Mouse (Mus musculus) neural tube, embryonic 15.5 days (tissue): ENCODE measurements around the gene Psmb7. TPM values are rescaled to one million over a fixed set of nuclear protein-coding genes. Genes with fewer than 3 reads are reported as not detected.

Source experiments
- ATAC-seq: fragments of 200-750 bp; cut with Nextera tagmentation; 2 replicates; pipeline ENCODE4 v1.8.0; 2017; ENCODE audit warnings: mild to moderate bottlenecking, moderate TSS enrichment, moderate library complexity; ENCODE audit not compliant: low FRiP score
- H3K27ac ChIP-seq: fragments of 300-500 bp; sonication (generic); replicated peaks from 2 replicates; pipeline ENCODE4 v1.5.1; 2015; ENCODE audit warnings: mild to moderate bottlenecking, inconsistent platforms
- H3K27me3 ChIP-seq: fragments of 300-500 bp; sonication (generic); replicated peaks from 2 replicates; pipeline ENCODE4 v1.6.1; 2015; ENCODE audit warnings: inconsistent platforms
- H3K36me3 ChIP-seq: fragments of 300-500 bp; sonication (generic); 2 replicates; pipeline ENCODE4 v1.6.1; 2015; ENCODE audit warnings: inconsistent platforms
- H3K4me1 ChIP-seq: fragments of 300-500 bp; sonication (generic); 2 replicates; pipeline ENCODE4 v1.6.1; 2015; ENCODE audit warnings: inconsistent platforms
- H3K4me2 ChIP-seq: fragments of 300-500 bp; sonication (generic); 2 replicates; pipeline ENCODE4 v1.6.1; 2015; ENCODE audit warnings: inconsistent platforms, mild to moderate bottlenecking, moderate library complexity
- H3K4me3 ChIP-seq: fragments of 300-500 bp; sonication (generic); replicated peaks from 2 replicates; pipeline ENCODE4 v1.5.1; 2015; ENCODE audit warnings: mild to moderate bottlenecking, inconsistent platforms
- H3K9ac ChIP-seq: fragments of 300-500 bp; sonication (generic); replicated peaks from 2 replicates; pipeline ENCODE4 v1.6.1; 2015; ENCODE audit warnings: mild to moderate bottlenecking, inconsistent platforms
- H3K9me3 ChIP-seq: fragments of 300-500 bp; sonication (generic); replicated peaks from 2 replicates; pipeline ENCODE4 v1.6.1; 2016; ENCODE audit warnings: inconsistent platforms
- WGBS: fragments of 180-500 bp; shearing (Covaris S2); methylation state at CpG from one replicate; pipeline ENCODE4 v1.1.7; 2015; ENCODE audit warnings: mixed read lengths; 5-methylcytosine and 5-hydroxymethylcytosine counted together
- polyA plus RNA-seq: library from polyadenylated mRNA; unstranded; fragments of >200 nt; fragmentation: Nextera tagmentation; extraction: Ambion mirVana; gene quantifications from 2 replicates; pipeline ENCODE4 v1.2.1, GENCODE M21; 2015

Gene Psmb7
- 283 and 284 TPM in 2 replicates for polyA plus RNA-seq

DNA sequence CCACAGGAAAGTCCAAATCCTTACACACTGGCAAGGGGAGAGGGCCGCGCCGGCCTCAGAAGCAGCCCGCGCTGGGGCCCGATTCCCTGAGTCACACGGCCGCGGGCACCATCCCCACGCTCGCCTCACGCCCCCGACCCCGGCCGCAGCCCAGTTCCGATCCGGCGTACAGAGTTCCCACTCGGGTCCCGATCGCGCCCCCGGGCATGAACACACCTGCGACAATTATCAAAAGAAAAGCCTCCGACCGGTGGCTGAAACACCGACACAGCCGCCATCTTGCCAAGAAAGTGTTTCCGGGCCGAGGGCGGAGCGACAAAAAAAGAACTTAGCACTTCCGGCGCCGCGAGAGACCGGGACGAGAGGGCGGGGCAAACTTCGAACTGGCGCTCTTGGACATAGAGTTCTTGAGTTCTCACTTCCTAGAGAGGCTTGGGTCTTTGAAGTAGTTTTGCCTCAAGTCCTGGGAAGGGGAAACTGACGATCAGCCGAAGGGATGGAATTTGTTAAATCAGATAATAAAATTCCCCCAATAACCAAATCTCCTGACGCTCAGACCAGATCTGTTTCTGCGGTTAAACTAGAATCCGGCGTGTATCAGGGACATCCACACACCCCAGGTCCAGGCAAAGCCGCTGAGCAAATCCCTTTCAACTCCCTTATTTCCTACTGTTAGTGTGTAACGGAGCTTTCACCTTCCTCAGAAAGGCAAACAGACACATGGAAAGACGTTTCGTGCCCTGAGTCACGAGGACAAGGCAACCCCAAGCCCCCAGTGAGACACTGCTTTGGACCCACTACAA, at the start of gene Psmb7:
Psmb7 (minus strand) TSS at position 463 of the 803 bp plus-strand sequence.
- H3K36me3 ChIP-seq = peaks cover 29% of the 10 kb centered on the region
- WGBS = 2% methylated on average over 52 of the region's 52 CpGs
- H3K4me1 ChIP-seq = peaks cover 26% of the 10 kb centered on the region

DNA sequence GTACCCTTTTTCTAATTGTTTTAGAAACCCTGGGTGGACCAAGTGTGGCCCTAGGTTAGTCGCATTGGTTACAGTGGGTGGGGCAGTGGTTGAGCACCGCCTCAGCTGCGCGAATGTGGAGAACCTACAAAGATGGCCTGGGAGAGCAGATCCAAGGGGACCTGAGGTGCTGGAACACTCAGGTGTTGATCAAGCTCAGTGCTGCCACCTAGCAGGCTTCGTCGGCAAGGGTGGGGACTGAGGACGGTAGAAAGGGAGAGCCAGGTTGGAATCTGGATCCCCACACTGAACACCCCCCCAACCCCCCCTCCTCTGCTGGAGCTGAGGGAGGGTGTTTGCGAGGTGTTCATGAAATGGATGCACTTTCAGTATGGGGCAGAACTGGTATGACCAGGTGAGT, 47.7 kb upstream of the Psmb7 start:
- Histone ChIP-seq H3K4me3 (no peak overlapping the region), H3K36me3 (no peaks in the 10 kb centered on the region), H3K27me3 (0 out of 2 replicates have a peak, but pooled peaks cover 5% of the 10 kb centered on the region), H3K4me1 (peaks cover 14% of the 10 kb centered on the region), H3K9me3 (no peaks in the 10 kb centered on the region), H3K4me2 (no peak overlapping the region), H3K27ac (no peak overlapping the region), H3K9ac (no peak overlapping the region)
- 23% methylated on average over 8 of the region's 8 CpGs for WGBS
- no peak for ATAC-seq

More for the DNA sequence above, at the start of gene Psmb7:
- H3K27ac ChIP-seq = peak within 1 kb of the TSS; percentile 82
- H3K27me3 ChIP-seq = no peaks in the 10 kb centered on the region
- H3K4me2 ChIP-seq = peak within 1 kb of the TSS; percentile 93
- peak; percentile 90 for ATAC-seq
- H3K4me3 ChIP-seq = peak within 1 kb of the TSS; percentile 91
- no peaks in the 10 kb centered on the region for H3K9me3 ChIP-seq
- peak within 1 kb of the TSS; percentile 82 for H3K9ac ChIP-seq

DNA sequence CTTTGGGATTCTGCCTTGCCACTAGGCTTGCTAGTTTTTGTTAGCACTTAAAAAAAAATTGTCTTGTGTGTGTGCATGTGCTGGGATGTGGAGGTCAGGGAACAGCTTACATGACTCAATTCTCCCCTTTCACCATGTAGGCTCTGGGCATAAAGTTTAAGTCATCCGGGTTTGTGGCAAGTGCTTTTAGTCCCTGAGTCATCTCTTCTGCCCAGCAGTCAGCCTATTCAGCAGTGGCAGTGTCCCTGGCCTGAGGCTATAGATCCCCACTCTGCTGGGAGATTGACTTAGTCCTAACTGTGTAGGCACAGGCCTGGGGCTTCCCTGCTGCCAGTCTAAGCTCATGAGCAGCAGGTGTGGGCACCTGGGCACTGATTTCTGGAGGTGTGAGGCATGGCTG, 46.0 kb upstream of the Psmb7 start:
- Histone ChIP-seq H3K9me3 (no peaks in the 10 kb centered on the region), H3K4me1 (peaks cover 14% of the 10 kb centered on the region), H3K27ac (no peak overlapping the region), H3K9ac (no peak overlapping the region), H3K27me3 (0 out of 2 replicates have a peak, but pooled peaks cover 3% of the 10 kb centered on the region), H3K4me3 (no peak overlapping the region), H3K36me3 (no peaks in the 10 kb centered on the region), H3K4me2 (no peak overlapping the region)
- 60% methylated on average over 1 of the region's 1 CpGs for WGBS
- no peak for ATAC-seq

DNA sequence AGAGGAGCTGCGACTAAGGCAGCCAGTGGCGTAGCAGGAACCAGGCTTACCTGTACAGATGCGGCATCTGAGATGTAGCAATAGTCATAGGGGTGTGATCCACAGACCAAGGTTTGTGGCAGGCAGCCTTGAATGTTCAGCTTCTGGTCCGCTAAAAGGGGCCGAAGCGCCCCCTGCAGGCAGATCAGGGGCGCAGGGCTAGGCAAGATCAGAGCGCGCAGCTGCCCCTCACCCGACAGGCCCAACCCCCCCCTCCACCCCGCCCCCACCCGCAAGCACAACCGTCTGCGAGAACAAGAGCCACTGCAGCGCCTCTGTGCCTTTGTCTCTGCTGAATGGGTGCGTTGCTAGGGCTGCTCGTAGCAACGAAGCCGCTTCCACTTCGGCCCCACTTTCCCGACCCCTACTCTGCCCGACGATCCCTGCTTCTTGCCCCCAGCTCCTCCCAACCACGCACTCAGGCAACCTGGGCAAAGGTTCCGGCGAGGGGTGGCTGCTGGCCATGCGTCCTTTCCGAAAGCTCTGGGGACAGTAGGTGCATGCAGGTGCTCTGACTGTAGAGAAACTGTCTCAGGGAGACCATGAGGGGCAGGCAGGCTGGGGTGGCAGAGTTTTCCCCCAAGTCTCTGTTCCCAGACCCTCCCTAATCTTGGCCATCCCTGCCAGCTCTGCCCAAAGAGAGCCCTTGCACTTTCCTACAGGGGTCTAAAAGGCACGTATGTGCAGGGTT, 45.1 kb upstream of the Psmb7 start:
- Histone ChIP-seq H3K4me2 (peak overlapping the region; percentile 61), H3K27me3 (0 out of 2 replicates have a peak, but pooled peaks cover 3% of the 10 kb centered on the region), H3K9me3 (no peaks in the 10 kb centered on the region), H3K4me3 (peak overlapping the region; percentile 31), H3K36me3 (no peaks in the 10 kb centered on the region), H3K4me1 (peaks cover 14% of the 10 kb centered on the region), H3K9ac (peak overlapping the region; percentile 32), H3K27ac (no peak overlapping the region)
- peak; percentile 80 for ATAC-seq
- 2% methylated on average over 29 of the region's 29 CpGs for WGBS

DNA sequence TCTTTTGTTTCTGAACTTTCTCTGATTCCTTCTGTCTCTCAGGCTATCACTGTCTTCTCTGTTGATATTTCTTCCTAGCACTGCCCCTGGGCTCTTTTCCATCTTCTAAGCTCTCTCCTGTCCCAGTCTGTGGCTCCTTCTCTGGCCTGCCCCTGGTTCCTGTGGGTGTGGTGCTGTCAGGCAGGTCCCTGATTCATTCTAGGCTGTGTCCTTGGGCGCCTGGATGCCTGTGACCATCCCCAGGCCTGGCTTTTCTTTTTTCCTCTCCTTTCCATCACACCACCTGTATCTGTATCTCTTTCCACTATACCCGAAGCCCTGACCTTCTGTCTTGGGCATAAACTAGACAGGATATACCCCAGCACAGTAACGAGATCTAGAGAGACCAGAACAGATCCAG, 41.9 kb upstream of the Psmb7 start:
- WGBS = 87% methylated on average over 3 of the region's 3 CpGs
- Histone ChIP-seq H3K27me3 (no peaks in the 10 kb centered on the region), H3K4me3 (no peak overlapping the region), H3K9me3 (no peaks in the 10 kb centered on the region), H3K4me1 (peaks cover 14% of the 10 kb centered on the region), H3K9ac (no peak overlapping the region), H3K4me2 (no peak overlapping the region), H3K36me3 (no peaks in the 10 kb centered on the region), H3K27ac (no peak overlapping the region)
- ATAC-seq = no peak

DNA sequence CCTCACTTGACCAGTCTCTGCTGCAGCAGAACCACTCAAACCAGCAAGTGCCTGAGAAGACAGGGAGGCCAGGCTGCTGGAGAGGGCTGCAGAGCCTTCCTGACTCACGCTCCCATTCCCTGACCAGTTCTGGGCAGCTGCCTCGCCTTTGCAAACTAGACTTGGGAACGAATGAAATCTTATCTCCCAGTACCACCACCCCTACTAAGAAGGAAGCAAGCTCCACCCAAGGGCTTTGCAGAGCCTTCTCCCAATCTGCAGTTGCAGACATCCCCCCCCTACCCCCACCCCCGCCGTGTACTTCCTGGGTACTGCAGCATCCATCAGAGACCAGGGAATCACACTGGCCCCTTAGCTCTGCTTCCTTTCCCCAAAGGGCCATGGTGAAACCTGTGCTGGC, 39.2 kb upstream of the Psmb7 start:
- H3K4me2 ChIP-seq = no peak overlapping the region
- H3K9me3 ChIP-seq = no peaks in the 10 kb centered on the region
- H3K4me3 ChIP-seq = no peak overlapping the region
- H3K36me3 ChIP-seq = no peaks in the 10 kb centered on the region
- 89% methylated on average over 5 of the region's 5 CpGs for WGBS
- H3K9ac ChIP-seq = no peak overlapping the region
- H3K27me3 ChIP-seq = no peaks in the 10 kb centered on the region
- H3K27ac ChIP-seq = no peak overlapping the region
- no peak for ATAC-seq
- H3K4me1 ChIP-seq = peaks cover 1% of the 10 kb centered on the region

DNA sequence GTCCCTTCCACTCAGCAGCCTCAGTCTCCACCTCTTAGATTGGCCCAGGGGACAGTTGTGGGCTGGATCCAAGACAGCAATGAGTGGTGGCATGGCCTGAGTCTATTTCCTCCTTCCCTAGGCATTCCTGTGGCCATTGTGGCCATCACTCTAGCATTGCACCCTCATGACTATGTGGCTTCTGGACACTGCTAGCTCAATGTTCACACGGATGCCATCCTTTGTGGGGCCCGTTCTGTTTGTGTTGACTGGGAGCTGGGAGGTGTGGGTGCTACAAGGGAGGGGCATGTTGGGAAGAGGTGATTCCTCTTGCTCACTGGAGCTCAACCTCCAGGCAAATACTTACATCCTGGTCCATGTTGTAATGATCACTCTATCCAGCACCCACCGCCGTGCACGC, 38.3 kb upstream of the Psmb7 start:
- Histone ChIP-seq H3K4me1 (no peaks in the 10 kb centered on the region), H3K4me3 (no peak overlapping the region), H3K27ac (no peak overlapping the region), H3K4me2 (no peak overlapping the region), H3K27me3 (no peaks in the 10 kb centered on the region), H3K36me3 (no peaks in the 10 kb centered on the region), H3K9ac (no peak overlapping the region), H3K9me3 (no peaks in the 10 kb centered on the region)
- WGBS = 94% methylated on average over 5 of the region's 5 CpGs
- no peak for ATAC-seq

DNA sequence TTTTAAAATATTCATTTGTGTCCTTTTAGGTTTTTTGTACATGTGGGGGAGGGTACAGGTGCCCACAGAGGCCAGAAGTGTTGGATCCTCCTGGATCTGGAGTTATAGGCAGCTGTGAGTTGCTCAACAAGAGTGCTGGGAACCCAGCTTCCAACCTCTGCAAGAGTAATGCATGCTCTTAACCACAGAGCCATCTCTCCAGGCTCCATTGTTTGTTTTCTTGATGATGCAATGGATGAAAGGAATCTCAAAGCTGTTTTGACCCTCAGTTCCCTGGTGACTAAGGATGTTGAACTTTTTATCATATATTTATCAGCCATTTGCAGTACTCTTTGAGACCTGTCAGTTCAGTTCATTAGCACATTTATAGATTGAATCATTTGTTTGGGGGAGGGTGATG, 35.1 kb upstream of the Psmb7 start:
- no peak overlapping the region for H3K4me3 ChIP-seq
- H3K4me2 ChIP-seq = no peak overlapping the region
- H3K4me1 ChIP-seq = no peaks in the 10 kb centered on the region
- no peaks in the 10 kb centered on the region for H3K27me3 ChIP-seq
- ATAC-seq = no peak
- no peaks in the 10 kb centered on the region for H3K9me3 ChIP-seq
- no peak overlapping the region for H3K9ac ChIP-seq
- H3K36me3 ChIP-seq = no peaks in the 10 kb centered on the region
- H3K27ac ChIP-seq = no peak overlapping the region

DNA sequence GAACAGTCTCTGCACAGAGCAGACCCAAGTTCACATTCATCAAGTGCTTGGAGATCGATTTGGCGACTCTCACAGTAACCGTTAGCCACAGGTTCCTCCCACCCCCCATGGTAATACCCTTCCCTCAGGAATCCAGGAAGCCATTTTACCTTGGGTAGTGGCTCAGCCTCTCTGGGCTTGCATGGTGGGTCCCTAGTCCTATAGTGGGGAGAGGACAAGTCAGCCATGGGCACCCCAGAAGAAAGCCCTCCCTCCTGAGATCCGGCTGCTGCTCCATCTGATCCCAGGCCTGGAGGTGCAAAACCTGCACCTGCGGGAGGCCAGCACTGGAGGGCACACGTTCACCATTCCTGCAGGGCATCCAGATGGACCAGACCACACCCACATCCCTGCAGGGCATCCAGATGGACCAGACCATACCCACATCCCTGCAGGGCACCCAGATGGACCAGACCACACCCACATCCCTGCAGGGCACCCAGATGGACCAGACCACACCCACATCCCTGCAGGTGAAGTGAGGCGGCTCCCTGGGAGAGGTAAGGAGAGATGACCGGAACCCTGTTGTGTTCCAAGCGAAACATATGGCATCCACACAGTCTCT, 31.6 kb upstream of the Psmb7 start:
- Histone ChIP-seq H3K9ac (no peak overlapping the region), H3K27me3 (no peaks in the 10 kb centered on the region; the same call in 1 of the 2 replicates), H3K36me3 (no peaks in the 10 kb centered on the region), H3K4me3 (no peak overlapping the region), H3K27ac (no peak overlapping the region), H3K4me2 (no peak overlapping the region), H3K9me3 (no peaks in the 10 kb centered on the region), H3K4me1 (no peaks in the 10 kb centered on the region)
- ATAC-seq = 0 out of 2 replicates have a peak, but pooled peaks have one; percentile 15
- WGBS = 58% methylated on average over 9 of the region's 9 CpGs

DNA sequence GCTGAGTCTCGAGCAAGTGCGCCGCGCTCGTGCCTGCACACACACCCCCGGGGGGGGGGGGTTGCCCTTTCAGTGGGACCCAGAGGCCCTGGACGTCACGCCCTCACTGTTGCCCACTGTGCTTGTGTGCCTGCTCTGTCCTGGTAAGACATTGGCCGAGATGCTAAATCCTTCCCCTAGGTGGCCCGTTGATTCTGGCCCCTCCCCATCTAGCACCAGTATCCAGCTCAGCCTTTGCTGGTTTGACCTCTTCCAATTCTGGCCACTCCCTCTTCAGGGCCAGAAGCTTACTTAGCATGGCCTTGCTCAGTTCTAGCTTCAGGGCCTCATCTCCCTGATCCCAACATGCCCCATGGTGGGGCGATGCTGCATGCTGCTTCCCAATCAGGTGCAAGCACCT, 28.6 kb upstream of the Psmb7 start:
- H3K9me3 ChIP-seq = no peaks in the 10 kb centered on the region
- H3K36me3 ChIP-seq = no peaks in the 10 kb centered on the region
- no peak for ATAC-seq
- peaks cover 6% of the 10 kb centered on the region for H3K4me1 ChIP-seq
- no peak overlapping the region for H3K4me3 ChIP-seq
- 75% methylated on average over 11 of the region's 11 CpGs for WGBS
- H3K27ac ChIP-seq = no peak overlapping the region
- H3K4me2 ChIP-seq = no peak overlapping the region
- H3K27me3 ChIP-seq = peaks cover 9% of the 10 kb centered on the region
- no peak overlapping the region for H3K9ac ChIP-seq

DNA sequence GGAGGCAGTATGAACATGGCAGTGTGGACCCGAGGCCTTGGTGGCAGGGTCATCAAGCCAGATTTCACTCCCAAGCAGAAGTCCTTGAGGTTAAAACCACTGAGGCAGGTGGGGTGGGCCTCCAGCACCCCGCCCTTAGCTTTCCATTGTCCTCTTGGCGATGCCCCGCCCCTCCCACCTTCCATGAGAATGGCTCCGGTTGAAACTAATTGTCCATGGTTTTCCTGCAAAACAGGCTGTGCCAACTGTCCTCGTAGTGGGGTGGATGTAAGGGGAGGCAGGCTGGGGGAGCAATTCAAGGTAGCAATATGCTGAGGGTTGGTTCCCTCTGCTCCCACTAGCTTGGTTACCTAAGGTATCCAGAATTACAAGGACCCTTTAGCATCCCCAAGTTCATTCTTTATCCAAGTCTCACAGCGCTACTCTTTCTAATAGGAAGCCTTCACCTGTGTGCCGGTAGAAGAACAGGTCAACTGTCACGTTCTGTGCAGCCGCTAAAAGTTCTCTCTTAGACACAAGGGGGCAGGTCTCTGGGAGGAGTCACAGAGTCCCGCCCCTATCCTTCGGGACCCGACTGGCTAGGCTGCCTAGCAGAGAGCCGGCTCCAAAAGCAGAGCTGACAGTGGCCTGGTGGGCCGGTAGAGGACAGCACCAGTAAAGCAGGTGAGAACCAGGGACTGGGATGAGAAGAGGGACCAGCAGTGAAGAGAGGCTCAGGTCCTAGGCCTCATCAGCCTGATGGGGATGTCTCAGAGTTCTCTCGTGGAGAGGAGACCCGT, 25.1 kb upstream of the Psmb7 start:
- Histone ChIP-seq H3K27me3 (peaks cover 9% of the 10 kb centered on the region), H3K4me3 (no peak overlapping the region), H3K9me3 (no peaks in the 10 kb centered on the region), H3K36me3 (no peaks in the 10 kb centered on the region), H3K4me1 (peaks cover 6% of the 10 kb centered on the region), H3K27ac (no peak overlapping the region), H3K4me2 (peak overlapping the region; percentile 38), H3K9ac (no peak overlapping the region)
- 16% methylated on average over 17 of the region's 17 CpGs for WGBS
- ATAC-seq = peak; percentile 50; the same call in 1 of the 2 replicates
